Mouse (Mus musculus): ENCODE data around the gene 4930507D05Rik.
"Not testable (repeated sequence)": the region's sequence is repeated elsewhere in the genome, so short reads cannot be mapped to it uniquely, and the experiment has no call there.

4930507D05Rik gene

DNA sequence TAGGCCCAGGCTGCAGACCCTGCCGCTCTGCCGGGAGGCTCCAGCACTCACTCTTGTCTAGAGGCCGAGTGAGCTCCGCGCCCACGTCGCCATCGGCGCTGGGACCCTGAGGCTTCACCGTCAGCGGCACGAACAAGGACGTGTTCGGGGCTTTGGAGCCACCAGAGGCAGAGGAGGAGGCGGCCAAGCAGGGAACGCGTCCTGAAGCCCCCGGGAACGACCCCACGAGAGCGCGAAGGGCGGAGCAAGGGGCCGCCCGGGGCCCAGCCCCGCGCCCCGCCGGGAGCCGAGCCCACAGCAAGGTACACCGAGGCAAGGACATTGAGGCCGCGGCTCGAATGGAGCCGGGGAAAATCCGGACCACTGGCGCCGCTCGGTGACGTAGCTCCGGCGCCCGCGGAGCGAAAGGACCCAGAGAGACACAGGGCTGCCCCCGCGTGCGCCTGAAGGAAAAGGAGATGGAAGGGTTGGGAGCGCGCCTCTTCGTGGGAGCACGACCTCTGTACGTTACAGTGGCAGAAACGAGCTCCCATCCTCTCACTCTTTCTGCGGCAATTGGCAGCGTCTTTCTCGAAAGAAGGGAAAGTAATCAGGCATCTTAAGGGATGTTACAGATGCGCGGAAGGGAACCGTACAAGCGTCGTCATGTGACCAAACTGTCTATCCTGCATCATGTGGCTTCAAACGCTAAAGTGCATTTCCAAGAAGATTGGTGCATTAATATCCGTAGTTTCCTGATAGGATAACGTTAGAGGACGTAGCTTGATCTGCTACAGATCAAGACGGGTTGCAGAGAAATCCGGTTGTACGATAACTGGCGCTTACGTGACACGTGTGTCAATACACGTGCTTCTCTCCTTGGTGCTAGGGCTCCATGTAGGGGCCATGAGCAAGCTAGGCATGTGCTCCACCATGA, at the start of gene 4930507D05Rik, which contains the start of gene Supv3l1:
TSS of gene 4930507D05Rik (plus strand) at position 126 of the 916 bp plus-strand sequence.
TSS of gene Supv3l1 (minus strand) at position 375 of the 916 bp plus-strand sequence.
- DNase-seq (ENCODE audit: low read depth, low spot score) = peak; percentile 75

DNA sequence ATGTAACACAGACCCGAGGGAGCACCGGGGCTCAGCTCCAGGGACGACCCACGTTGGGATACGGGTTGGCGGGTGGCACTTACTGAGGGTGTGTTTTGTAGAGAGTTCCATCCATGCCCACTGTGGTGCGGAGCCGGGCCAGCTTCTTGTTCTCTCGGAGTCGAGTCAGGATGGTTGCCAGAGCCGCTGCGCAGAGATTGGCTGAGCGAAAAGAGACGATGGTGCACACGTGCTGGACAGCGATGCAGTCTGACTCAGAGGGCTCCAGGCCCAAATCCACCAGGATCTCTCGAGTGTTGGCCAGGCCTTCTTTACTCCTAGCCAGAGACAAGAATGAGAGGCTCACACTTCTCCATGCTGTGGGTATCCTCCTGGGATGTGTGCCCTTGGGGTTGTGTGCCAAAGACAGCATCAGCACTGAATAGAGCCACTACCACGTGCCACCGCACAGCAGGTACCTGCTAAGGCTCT, 47.6 kb upstream of the 4930507D05Rik start:
- no peak for DNase-seq (ENCODE audit: low read depth, low spot score)

DNA sequence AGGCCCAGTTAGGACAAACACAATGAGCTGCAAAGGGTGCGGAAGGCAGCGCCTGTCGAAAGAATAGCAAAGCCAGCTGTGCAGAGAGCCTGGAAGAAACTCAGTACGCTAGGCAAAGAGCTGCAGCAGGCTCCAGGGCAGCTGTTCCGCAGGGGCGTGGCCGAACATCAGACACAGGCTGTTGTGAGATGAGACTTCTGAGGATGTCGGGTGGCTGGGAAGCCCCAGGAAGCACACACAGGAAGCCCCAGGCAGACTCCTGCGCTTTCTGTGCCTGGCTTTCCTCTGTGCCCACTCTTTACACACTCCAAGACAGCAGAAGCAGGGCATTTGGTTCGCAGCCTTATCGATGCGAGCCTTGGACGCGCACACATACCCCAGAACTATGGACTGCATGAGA, 44.4 kb upstream of the 4930507D05Rik start:
- no peak for DNase-seq (ENCODE audit: low read depth, low spot score)

DNA sequence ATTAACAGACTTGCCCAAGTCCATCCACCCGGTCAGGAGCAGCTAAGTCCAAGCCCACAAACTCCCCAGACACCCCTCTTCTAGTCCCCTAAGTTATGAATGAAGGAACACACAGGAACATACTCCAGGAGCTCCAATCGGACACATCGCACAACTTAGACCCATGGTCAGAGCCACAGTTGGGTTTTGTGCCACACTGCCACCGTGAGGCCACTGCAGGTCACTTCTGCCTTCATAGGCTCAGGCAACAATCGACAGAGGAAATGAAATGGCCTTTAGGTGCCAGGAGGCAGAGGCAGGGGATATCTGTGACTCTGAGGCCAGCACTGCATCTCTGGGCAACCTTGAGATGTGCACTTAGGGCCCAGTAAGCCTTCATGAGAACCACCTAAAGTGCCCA, 38.3 kb upstream of the 4930507D05Rik start:
- DNase-seq (ENCODE audit: low read depth, low spot score) = no peak

DNA sequence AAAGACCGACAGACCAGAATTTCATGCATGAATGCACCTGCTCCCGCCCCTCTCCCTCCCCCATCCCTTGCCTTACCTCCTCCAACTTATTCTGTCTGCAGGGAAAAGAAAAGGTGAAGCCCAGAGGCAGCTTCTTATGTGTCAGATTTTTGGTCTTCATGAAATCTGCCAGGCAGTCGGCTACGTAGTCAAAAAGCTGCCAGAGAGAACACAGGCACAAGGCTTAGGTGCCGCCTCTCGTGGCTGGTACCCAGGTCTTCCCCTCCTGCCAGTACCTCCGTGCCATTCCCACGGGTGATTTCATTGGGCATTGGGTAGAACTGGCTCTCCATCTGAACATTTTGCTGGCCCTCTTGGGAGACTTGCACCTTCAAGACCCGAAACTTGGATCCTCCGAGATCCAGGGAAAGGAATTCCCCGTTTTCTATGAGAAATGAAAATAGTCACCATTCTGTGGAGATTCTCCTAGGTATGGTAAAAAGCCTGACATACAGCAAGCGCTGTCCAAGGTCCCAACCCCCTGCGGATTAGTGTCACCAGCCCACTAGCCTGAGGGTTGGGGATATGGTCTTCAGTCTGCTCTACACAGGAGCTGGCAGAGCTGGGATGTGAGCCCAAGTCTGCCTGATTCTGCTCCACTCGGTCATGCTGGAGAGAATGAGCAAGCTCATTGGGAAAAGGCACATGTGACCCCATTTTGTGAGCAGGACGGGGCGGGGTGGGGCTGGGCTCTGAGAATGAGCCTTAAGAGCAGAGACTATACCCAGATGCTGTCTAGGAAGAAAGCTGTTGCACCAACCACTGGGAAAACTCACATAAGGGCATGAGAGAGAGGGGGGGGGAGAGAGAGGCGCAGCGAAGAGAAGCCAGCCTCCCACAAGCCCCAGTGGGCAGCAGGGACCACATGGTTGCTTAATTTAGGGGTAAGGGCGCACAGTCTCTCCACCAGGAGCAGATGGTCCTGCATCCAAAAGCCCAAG, 37.6 kb upstream of the 4930507D05Rik start:
- DNase-seq (ENCODE audit: low read depth, low spot score) = no peak

DNA sequence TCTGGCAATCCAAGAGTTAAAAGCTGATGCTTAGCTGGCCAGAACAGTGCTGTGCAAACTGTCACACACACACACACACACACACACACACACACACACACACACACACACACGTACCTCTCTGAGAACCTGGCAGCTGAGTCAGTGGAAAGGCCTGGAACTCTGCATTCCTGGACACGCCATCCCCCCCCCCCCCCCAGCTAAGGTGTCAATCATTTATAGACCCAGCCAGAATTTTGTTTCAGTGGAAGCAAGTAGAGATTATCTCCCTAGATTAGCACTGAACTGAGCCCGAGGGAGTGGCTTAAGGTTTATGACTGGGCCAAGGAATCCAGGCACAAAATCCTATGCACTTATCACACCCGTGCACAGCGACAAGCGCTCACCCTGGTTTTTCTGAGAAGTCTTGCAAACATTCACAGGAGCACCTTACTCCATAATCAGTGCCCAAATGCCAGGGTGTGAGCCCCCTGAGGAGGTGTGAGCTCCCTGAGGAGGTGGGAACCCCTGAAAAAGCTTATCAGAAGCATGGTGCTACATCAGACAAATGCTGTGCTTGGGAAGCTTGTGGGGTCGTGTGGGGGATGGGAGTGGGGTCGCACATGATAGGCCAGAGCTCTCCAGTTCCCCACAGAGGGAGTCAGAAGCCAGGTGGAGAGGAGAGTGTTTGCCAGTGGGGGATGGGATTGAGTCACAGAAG, 36.2 kb upstream of the 4930507D05Rik start:
- DNase-seq (ENCODE audit: low read depth, low spot score) = no peak

DNA sequence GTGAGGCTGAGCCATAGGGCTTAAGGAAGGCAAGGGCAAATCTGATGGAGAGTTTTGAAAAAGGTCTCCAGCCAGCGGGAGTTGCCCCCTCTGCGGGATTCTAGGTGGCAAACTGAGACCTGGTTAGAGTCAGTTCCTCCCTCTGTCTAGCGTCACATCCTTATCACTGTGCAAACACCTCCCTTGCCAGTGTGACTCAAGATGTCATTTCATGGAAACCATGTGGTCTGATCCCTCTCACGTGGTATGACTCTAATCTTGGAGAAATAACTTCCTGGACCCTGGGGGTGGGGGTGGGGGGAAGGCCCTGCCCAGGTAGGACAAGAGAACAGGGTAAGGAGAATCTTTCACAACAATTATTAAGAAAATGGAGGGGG, 35.7 kb upstream of the 4930507D05Rik start:
- no peak for DNase-seq (ENCODE audit: low read depth, low spot score)

DNA sequence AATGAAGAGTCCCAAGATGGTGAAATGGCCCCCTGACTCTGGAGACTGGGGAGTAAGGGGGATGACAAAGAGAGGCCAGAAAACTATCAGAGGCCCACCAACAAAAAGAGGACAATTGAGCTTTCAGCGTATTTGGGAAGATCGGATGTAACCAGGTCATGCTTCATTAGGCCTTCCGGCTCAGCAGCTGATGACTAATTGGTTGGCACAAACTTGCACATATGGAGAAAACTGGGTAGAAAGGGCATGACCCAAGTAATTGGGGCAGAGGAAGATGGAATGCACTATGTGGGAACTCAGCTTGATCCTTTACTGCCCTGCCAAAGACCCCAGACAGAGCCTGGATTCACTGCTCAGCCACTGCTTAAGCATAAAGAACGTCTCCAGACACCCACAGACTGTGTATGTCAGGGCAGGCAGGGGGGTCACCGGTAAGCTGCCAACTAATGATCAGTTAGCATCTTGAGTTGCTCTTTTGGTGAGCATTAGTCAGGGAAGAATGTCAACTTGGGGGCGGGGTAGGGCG, 30.4 kb upstream of the 4930507D05Rik start:
- DNase-seq (ENCODE audit: low read depth, low spot score) = no peak

DNA sequence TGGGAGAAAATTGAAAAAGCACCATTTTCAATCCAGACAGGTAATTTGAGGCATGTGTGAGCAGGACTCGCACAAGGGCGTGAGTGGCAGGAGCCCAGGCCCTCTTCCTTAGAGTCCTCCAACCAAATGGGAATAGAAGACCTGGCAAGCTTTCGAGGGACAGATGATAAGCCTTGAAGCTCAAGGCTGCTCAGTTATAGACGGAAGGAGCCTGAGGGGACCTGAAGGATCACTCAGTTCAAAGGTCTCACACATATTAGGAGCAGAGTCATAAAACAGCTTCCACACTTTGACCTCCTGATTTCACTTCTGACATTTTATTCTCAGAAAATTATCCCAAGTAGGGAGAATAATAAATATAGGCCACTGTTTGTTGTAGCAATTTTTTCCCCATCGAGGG, 29.9 kb upstream of the 4930507D05Rik start:
- DNase-seq (ENCODE audit: low read depth, low spot score) = no peak

DNA sequence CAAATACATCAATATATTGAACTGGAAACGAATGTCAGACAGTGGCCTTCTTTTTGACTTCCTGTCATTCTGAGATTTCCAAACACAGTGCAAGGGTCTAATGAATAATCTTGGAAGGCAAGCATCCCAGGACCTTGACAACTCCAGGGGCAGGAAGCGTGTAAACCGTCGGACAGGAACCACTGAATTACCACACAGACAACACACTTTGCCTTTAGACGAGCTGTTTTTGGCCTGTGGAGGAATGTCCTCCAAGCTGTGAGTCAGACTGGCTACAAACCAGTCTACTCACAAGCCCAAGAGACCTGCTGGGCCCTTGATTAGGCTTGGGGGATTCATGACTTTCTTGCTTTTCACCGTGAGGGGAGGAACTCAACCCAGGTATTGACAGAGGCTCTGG, 28.9 kb upstream of the 4930507D05Rik start:
- DNase-seq (ENCODE audit: low read depth, low spot score) = no peak

DNA sequence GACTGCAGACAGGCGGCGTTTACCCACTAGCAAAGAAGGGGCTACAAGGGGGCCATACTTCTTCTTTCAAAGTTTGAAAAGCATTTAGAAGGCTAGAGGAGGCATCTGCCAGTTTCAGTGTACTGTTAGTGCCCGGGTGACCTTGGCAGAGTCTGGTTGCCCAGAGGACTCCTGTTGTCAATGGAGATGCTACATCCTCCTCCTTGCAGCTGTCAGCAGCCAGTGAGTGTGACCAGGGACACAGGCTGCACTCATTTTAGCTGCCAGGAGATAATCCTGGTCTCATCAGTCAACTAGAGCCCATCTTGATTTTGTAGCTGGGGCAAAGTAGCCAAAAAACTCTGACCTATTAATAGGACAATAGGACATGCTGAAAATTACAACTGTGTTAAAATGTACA, 28.2 kb upstream of the 4930507D05Rik start:
- DNase-seq (ENCODE audit: low read depth, low spot score) = no peak

DNA sequence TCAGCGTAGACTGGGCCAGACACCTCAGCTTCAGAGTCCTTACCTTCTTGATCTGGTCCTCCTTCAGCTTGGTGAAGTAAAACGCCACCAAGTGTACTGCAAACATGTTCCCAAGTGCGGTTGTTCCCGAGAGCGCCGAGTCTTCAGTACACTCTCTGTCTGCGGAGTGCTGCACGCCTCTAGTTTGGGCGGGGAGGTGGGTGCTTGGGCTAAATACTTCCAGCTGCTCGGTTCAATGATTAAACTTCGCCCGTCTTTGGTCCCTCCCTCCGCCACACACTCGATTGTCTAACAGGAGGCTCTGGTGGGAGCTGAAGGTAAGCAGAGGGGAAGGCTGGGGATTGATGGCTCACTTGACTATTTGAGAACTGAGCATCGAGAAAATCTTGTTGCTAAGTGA, 27.0 kb upstream of the 4930507D05Rik start, which contains the start of gene Hkdc1:
TSS of gene Hkdc1 (minus strand) at position 237 of the 400 bp plus-strand sequence.
- DNase-seq (ENCODE audit: low read depth, low spot score) = no peak

DNA sequence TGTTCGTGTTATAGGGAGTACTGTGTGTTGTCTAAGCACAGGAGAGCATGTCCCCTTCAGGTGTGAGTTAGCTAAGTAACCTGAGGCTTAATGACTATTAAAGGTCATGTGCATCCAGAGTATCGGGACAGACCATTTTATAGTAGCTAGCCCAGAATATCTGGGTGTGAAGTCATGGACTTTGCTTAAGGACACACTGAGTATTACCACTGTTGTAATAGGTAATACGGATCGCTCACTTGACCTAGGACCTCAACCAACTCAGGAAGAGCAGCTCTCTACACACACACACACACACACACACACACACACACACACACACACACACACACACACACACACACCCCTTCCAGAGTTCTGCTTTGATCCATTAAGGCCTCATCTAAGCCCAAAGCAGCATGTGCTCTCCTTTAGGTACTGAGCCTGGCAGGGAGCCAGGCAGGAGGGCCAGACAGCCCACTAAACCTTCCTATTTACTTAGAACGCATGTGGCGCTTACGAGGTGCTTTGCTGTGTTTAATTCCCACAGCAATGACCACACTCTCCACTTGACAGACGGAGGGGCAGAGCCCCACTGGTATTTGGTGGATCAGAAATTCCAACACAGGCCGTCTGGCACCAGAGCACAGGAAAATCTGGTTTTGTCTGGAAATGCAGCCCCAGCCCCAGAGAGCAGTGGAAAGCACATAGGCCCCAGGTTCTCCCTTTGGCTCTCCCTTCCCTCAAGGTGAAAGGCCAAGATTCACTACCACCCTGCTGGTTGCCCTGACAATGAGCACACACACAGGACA, 24.0 kb upstream of the 4930507D05Rik start:
- DNase-seq (ENCODE audit: low read depth, low spot score) = no peak

DNA sequence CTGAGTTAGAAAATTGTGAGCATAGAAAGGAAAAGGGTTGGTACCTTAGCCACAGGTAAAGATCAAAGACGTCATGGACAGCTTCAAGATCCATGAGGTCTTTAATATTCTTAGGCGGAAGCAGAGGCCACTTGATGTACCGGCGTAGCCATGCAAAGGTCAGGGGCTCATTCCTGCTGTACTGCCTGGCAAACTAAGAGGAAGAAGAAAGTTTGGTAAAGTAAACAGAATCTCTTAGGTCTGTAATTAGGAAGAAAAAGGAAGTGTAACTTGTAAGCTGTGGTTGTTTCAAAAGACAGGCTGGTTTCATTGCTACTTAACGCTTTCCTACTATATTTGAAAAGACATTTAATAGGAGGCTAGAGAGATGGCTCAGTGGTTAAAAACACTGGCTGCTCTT, 18.9 kb upstream of the 4930507D05Rik start:
- no peak for DNase-seq (ENCODE audit: low read depth, low spot score)

DNA sequence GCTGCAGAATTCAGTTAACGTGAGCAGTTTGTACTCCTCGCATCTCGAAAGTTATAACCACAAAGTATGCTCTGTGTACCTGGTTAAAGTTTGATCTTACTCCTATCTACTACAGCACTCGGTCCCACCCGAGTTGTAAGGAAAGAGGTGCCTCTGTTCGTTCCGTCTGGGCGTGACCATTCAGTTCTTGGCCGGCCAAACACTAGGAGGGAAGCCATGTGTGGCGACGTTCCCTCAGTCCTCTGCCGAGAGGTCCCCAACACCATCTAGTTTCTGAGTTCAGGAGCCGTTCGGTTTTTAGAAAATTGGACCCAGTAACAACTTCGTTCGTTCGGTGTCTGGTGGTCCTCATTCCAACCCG, 971 bp downstream of the 4930507D05Rik start:
- DNase-seq (ENCODE audit: low read depth, low spot score) = no peak

DNA sequence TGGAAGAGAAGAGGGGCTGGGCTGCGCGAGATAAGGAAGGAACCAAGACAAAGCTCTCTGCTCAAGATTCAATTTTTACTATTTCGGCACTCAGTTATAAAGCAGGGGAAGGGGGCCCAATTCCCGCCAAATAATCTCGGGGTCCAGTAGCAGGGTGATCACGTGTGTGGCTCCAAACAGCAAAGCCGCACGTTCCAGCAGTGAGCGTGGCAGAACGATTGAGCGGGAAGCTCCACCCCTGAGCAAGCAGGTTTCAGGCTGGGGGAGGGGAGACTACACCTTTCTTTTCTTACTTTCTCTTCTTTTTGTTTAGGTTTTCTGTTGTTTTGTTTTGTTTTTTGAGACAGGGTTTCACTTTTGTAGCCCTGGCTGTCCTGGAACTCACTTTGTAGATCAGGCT, 2.7 kb downstream of the 4930507D05Rik start:
- not testable (repeated sequence) for DNase-seq (ENCODE audit: low read depth, low spot score)

DNA sequence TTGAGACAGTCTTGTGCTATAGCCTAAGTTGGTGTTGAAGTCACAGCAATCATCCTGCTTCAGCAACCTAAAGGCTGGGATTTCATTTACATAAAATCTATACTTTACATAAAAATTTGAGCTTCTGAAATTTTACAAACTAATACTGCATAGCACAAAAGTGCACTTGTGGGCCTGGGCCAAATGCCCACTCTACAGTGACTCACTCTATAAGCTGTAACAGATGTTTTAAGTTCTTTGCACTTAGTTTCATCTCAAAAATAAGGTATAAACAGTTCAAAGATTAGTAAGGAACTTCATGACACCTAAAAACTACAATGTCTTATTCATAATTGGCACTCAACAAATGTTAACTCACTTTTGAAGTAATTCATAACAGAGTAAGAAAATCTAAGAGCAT, 12.0 kb downstream of the 4930507D05Rik start:
- no peak for DNase-seq (ENCODE audit: low read depth, low spot score)

DNA sequence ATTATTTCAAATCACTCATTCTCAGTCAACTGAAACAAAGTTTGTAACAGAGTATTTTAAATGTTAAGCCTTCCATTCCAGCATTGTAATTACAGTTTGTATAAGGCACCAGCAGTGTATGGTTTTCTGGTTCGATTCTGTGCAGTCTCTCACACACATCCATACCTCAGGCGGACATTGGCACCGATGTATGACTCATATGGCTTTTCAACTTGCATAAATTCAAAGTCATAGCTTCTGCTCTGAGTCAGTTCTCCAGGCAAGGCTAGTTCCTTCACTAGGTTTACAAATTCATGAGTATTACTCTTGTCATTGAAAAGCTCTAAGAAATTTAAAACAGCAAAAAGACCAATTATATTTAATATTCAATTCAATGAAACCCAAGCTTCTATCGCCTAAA, 20.4 kb downstream of the 4930507D05Rik start:
- DNase-seq (ENCODE audit: low read depth, low spot score) = no peak

DNA sequence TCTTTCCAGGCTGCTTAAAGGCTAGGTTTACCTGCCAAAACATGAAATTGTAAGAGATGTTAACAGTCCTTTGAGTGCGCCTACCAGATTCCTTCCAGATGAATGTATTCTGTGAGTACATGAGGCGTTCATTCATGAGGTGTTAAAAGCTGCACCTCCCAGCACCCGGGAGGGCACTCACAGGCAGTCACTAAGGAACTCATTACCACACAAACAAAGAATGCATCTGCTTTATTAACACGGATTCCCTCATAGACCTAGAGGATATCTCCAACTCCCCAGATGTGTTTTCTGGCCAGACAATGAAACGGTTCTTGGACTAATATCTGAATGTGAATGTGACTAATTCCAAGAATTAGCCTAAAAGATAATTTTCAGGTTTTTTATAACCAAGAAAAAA, 21.8 kb downstream of the 4930507D05Rik start:
- no peak for DNase-seq (ENCODE audit: low read depth, low spot score)

DNA sequence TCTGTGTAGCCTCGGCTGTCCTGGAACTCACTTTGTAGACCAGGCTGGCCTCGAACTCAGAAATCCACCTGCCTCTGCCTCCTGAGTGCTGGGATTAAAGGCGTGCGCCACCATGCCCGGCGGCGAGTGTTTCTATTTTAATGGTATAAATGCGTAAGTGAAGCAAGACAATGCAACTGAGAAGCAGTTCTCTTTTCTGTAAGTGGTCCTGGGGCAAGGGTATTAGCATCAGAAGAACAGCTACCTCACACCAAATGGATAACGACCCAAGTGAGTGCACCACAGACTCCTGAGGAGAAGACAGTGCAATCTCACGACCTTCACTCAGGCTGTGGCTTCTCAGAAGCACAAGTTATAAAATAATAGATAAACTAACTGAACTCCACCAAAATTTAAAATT, 25.7 kb downstream of the 4930507D05Rik start:
- no peak for DNase-seq (ENCODE audit: low read depth, low spot score)
